Comparison of ENCODE assay signal across 9 mouse cellular contexts in the genomic region with DNA sequence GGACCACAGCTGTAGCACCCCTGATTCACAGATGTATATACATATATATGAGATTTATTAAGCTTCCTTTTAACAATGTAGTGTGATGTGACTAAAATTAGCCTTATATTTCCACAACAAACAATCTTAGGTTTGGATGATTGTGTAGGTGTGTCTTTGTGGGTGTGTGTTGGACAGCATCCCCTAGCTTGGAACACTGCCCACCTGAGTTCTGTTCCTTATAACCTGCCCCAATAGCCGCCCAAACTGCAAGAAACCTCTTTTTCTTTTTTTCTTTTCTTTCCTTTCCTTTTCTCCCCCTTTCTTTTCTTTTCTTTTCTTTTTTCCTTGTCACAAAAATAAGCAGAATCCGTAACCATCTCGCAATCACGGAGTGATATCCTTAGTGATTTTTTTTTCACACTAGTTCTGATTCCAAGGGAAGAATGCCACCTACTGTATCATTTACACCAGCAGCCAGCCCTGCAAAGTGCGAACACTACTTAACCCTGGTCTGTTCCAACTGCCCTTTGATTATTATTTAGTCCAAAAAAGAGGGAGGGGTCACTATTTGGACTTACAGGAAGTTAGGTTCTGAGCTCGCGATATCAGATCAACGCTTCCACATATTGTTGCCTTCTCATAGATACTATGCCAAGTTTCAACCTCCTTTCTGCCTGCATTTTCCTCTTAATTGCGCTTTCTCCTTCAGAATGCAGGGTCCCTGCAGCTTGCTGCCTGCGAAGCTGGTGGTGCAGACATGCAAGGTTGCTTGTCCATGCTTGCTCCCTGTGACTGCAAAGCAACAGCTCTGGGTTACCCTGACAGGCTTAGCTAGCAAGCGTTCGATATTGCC. TPM values are rescaled to one million over a fixed set of nuclear protein-coding genes. Genes with fewer than 3 reads are reported as not detected.
DNase-seq lines count a peak whose midpoint lies in the region; ATAC-seq and TF ChIP-seq lines count a peak whose summit lies in the region.
"Had no signal": no experiment of that assay in that cellular context is flagged by ENCODE, and none has a peak within 500 bp of the region (broad histone marks: within the 10 kb centered on the region; RNA-seq: fewer than 3 reads in every experiment).

No protein-coding gene starts in this region.

- TF ChIP-seq EP300 in ES-Bruce4 (IDR thresholded peaks at IDR 0.05; ENCODE audit: insufficient read depth, low read depth, low read length): no peak

- H3K4me1 ChIP-seq in ES-Bruce4 (ENCODE audit: control insufficient read depth, insufficient read depth, low read length): no peaks in the 10 kb centered on the region
- peaks cover 24% of the 10 kb centered on the region for H3K4me1 ChIP-seq in embryonic facial prominence, embryonic 10.5 days
- H3K4me1 ChIP-seq in hindbrain, postnatal 0 days (ENCODE audit: insufficient read depth, low read length): peaks cover 6% of the 10 kb centered on the region; the same call in 1 of the 2 replicates
- peaks cover 14% of the 10 kb centered on the region for H3K4me1 ChIP-seq in liver, embryonic 13.5 days (replicated peaks)
- peaks cover 3% of the 10 kb centered on the region; the same call in 1 of the 2 replicates for H3K4me1 ChIP-seq in olfactory bulb, adult 2 months (ENCODE audit: control insufficient read depth, insufficient read depth, low read length)

- peak overlapping the region; percentile 87 for H3K4me2 ChIP-seq in hindbrain, postnatal 0 days (ENCODE audit: low read depth, low read length)
- peak overlapping the region; percentile 83 for H3K4me2 ChIP-seq in liver, embryonic 13.5 days

- peaks cover 7% of the 10 kb centered on the region for H3K27me3 ChIP-seq in ES-Bruce4 (ENCODE audit: control insufficient read depth, insufficient read depth, low read length, poor library complexity, severe bottlenecking)
- H3K27me3 ChIP-seq in embryonic facial prominence, embryonic 10.5 days (replicated peaks; ENCODE audit: low read depth, poor library complexity, severe bottlenecking): peaks cover 88% of the 10 kb centered on the region
- H3K27me3 ChIP-seq in hindbrain, postnatal 0 days (ENCODE audit: insufficient read depth, low read length): no peaks in the 10 kb centered on the region
- H3K27me3 ChIP-seq in liver, embryonic 13.5 days: peaks cover 79% of the 10 kb centered on the region

- no peaks in the 10 kb centered on the region for H3K9me3 ChIP-seq in ES-Bruce4 (replicated peaks; ENCODE audit: control insufficient read depth, insufficient read depth, low read length, poor library complexity, severe bottlenecking)
- H3K9me3 ChIP-seq in embryonic facial prominence, embryonic 10.5 days: no peaks in the 10 kb centered on the region
- no peaks in the 10 kb centered on the region for H3K9me3 ChIP-seq in hindbrain, postnatal 0 days (ENCODE audit: low read length)
- H3K9me3 ChIP-seq in liver, embryonic 13.5 days (replicated peaks): no peaks in the 10 kb centered on the region

- peak; percentile 46 for ATAC-seq in hindbrain, postnatal 0 days
- ATAC-seq in liver, embryonic 13.5 days (ENCODE audit: low read depth): 0 out of 2 replicates have a peak, but pooled peaks have one; percentile 5
- no peak for ATAC-seq in erythroid progenitor cell, adult 5-6 weeks (replicated peaks; ENCODE audit: low FRiP score, poor library complexity, severe bottlenecking)

- peak; percentile 31 to 61 for DNase-seq in heart, adult 18-20 months
- DNase-seq in heart, adult 11 months: no peak
- DNase-seq in embryonic facial prominence, embryonic 10.5 days (ENCODE audit: low spot score): no peak
- DNase-seq in hindbrain, postnatal 0 days (ENCODE audit: low spot score): peak; percentile 74
- no peak for DNase-seq in liver, embryonic 13.5 days

- 7% methylated on average over 12 of the region's 12 CpGs for WGBS in embryonic facial prominence, embryonic 10.5 days
- under 1% methylated on average over 12 of the region's 12 CpGs for WGBS in hindbrain, postnatal 0 days
- 6% methylated on average over 12 of the region's 12 CpGs for WGBS in liver, embryonic 13.5 days (ENCODE audit: insufficient replicate concordance)
- under 1% methylated on average over 12 of the region's 12 CpGs for whole genome bisulfite sequencing in olfactory bulb, adult 2 months

- peak overlapping the region; percentile 49 for H3K9ac ChIP-seq in ES-Bruce4 (ENCODE audit: low read depth, poor library complexity, severe bottlenecking)
- peak overlapping the region; percentile 88 for H3K9ac ChIP-seq in hindbrain, postnatal 0 days (replicated peaks; ENCODE audit: low read length)
- H3K9ac ChIP-seq in liver, embryonic 13.5 days: peak overlapping the region; percentile 51; the same call in 1 of the 2 replicates

- no peak for TF ChIP-seq POLR2A in ES-Bruce4 (IDR thresholded peaks at IDR 0.05; ENCODE audit: insufficient read depth, low read length)
- no peak for TF ChIP-seq POLR2A in olfactory bulb, adult 2 months (IDR thresholded peaks at IDR 0.05; ENCODE audit: insufficient read depth, low read depth, low read length)

- no peak overlapping the region for H3K27ac ChIP-seq in ES-Bruce4 (ENCODE audit: insufficient read depth, low read length)
- peak overlapping the region; percentile 79 for H3K27ac ChIP-seq in embryonic facial prominence, embryonic 10.5 days (replicated peaks)
- H3K27ac ChIP-seq in hindbrain, postnatal 0 days: peak overlapping the region; percentile 93
- H3K27ac ChIP-seq in liver, embryonic 13.5 days: no peak overlapping the region
- H3K27ac ChIP-seq in olfactory bulb, adult 2 months (ENCODE audit: insufficient read depth, low read depth, low read length): peak overlapping the region; percentile 87

- H3K36me3 ChIP-seq in ES-Bruce4 (ENCODE audit: control insufficient read depth, insufficient read depth, low read length, poor library complexity, severe bottlenecking): no peaks in the 10 kb centered on the region
- no peaks in the 10 kb centered on the region for H3K36me3 ChIP-seq in embryonic facial prominence, embryonic 10.5 days (replicated peaks)
- no peaks in the 10 kb centered on the region for H3K36me3 ChIP-seq in hindbrain, postnatal 0 days (ENCODE audit: insufficient read depth, low read length)
- no peaks in the 10 kb centered on the region for H3K36me3 ChIP-seq in liver, embryonic 13.5 days

- TF ChIP-seq CTCF in ES-Bruce4 (IDR thresholded peaks at IDR 0.05; ENCODE audit: low read depth, low read length): no peak
- peak; percentile 65 for TF ChIP-seq CTCF in hindbrain, postnatal 0 days (IDR thresholded peaks at IDR 0.05; ENCODE audit: low read depth)
- no peak for TF ChIP-seq CTCF in olfactory bulb, adult 2 months (IDR thresholded peaks at IDR 0.05; ENCODE audit: insufficient read depth, low read depth, low read length)

- H3K4me3 ChIP-seq in ES-Bruce4 (ENCODE audit: low read depth, low read length): peak overlapping the region; percentile 82
- peak overlapping the region; percentile 80 for H3K4me3 ChIP-seq in embryonic facial prominence, embryonic 10.5 days
- H3K4me3 ChIP-seq in hindbrain, postnatal 0 days (ENCODE audit: low read length): peak overlapping the region; percentile 84
- H3K4me3 ChIP-seq in liver, embryonic 13.5 days (replicated peaks): peak overlapping the region; percentile 61
- H3K4me3 ChIP-seq in olfactory bulb, adult 2 months (ENCODE audit: insufficient read depth, low read depth, low read length): peak overlapping the region; percentile 94

RNA-seq across cellular contexts. Expression of gene Arhgap20, which starts 0.9 kb away (rescaled TPM):
- 10 to 100 TPM; 17.5 to 20.7 TPM for total RNA-seq in heart, adult 18-20 months (2021)
- 0.61 and 1.0 TPM in 2 replicates for polyA plus RNA-seq in ES-Bruce4 (2011; ENCODE audit: insufficient read depth, insufficient read length, low read depth, missing spikeins)
- 1.0 and 1.5 TPM in 2 replicates for polyA plus RNA-seq in embryonic facial prominence, embryonic 10.5 days (2016; fragmentation: Nextera tagmentation; extraction: Ambion mirVana)
- 26.8 and 30.5 TPM in 2 replicates for total RNA-seq in hindbrain, postnatal 0 days (2014; rRNA removed)
- polyA plus RNA-seq in hindbrain, postnatal 0 days (2015; fragmentation: Nextera tagmentation; extraction: Ambion mirVana): 33.3 and 34.8 TPM in 2 replicates
- 0.08 and 0.12 TPM in 2 replicates for polyA plus RNA-seq in liver, embryonic 13.5 days (2015; fragmentation: Nextera tagmentation; extraction: Ambion mirVana)
- polyA plus RNA-seq in olfactory bulb, adult 2 months (2012; ENCODE audit: insufficient read depth, insufficient read length, low replicate concordance, missing spikeins): not detected in 2 replicates
- 0.36 TPM in 1 of 2 replicates, not detected in the other for total RNA-seq in erythroid progenitor cell, adult 5-6 weeks (2015; ENCODE audit: low replicate concordance)
- not detected in 2 replicates for total RNA-seq in erythroid progenitor cell, adult 5-6 weeks (2017; ENCODE audit: low replicate concordance)
- total RNA-seq: MEL had no signal

Comparison
In these comparisons a context has a peak if more than half of its experiments do, and no peak if none do; other contexts are left out.
1. DNase-seq: peak in heart, adult 18-20 months (2 of 2) and hindbrain, postnatal 0 days (single experiment); none in heart, adult 11 months (single experiment), embryonic facial prominence, embryonic 10.5 days (single experiment) and liver, embryonic 13.5 days (single experiment).
2. H3K27ac ChIP-seq: peak in embryonic facial prominence, embryonic 10.5 days (single experiment), hindbrain, postnatal 0 days (single experiment) and olfactory bulb, adult 2 months (single experiment); none in ES-Bruce4 (single experiment) and liver, embryonic 13.5 days (single experiment).
3. Peak in every context shown above with its lines, with median percentiles within 50 percentile points of each other: H3K4me3 ChIP-seq and H3K9ac ChIP-seq.